Mouse (Mus musculus): ENCODE measurements at regions not wholly inside any gene's neighbourhood (a gene's known extent, or its start where the extent isn't known, plus 50 kb on each side); places are given as distances from the start of the nearest gene placed in this dataset.
A peak's percentile ranks its signal among the peaks of the same experiment; 100 is the strongest.

DNA sequence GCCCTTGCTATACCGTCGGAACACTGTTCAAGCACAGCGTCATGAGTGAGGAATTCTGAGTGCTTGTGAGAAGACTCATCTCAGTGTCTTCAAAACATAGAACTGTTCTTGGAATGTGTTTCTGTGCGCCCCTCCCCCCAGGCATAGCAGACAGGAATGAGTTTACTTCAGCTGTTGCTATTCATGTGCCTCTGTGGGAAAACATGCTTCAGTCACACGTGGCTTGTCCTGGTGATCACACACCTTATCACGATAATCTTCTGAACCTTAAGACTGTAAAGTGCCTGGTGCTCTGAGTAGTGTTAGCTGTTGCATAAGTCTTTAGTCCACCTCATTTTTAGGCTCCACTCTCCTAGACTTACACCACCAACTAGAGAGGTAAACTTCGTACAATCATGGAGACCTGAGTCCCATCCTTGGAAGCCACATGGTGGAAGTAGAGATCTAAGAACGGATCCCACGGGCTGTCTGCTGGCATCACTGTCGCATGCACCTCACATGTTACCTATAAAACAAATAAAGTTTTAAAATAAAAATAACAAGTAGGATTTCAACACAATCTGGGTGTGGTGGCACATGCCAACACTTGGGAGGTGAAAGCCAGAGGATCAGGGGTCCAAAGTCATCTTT lies 1143.8 kb downstream of the 4930447A16Rik start:
- DNase-seq, result peak; percentile 37

DNA sequence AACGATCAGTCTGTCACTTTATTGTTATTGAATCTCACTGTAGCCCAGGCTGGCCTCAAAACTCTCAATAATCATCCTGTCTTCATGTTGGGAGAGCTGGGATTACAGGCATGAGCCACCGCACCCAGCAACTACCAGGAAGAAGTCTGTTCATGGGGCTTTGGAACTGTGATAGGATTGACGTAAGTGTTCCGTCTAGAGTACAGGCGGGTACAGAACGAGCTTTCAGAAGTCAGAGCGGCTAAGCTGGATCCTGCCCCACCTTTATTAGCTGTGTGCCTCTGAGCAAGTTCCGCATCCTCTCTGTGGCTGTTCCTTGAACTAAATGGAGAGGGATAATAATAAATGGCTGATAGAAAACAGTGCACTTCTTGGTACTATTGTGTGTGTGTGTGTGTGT lies 1144.8 kb downstream of the 4930447A16Rik start:
- DNase-seq, result no peak

DNA sequence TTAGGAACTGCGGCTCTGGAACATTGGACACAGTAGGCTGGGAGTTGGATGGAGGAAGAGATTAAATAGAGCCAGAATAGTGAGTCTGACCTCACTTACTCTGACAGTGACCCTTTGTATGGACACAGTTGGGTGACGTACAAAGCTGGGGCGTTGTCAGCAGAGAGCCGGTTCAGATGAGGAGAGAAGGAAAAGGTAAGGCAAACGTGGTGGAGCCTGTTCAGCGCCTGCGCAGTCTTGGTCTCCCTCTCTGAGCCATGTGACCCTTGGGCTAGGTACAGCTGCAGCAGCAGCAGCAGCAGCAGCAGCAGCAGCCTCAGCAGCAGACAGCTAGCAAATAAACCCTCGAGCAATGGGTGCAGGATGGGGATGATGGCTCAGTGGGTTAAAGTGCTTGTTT lies 1145.4 kb downstream of the 4930447A16Rik start:
- no peak for DNase-seq

DNA sequence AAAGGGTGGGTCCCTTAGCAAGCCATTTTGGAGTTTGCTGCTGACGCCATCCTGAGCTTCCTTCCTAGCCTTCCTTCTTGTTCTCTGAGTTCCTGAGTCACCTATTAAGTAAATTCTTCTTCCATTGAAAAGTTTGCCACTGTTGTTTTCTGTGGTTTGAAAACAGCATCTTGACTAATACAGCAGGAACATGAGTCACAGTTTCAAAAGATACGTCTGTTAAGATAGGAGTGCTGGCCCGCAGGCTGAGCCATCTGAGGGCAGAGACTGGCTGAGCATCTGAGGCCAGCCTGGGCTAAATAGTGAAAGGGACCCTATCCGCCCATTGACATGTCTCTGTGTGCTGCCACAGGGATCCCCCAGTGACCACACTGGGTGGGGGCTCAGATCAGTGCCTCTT lies 1147.3 kb downstream of the 4930447A16Rik start:
- DNase-seq, result no peak

DNA sequence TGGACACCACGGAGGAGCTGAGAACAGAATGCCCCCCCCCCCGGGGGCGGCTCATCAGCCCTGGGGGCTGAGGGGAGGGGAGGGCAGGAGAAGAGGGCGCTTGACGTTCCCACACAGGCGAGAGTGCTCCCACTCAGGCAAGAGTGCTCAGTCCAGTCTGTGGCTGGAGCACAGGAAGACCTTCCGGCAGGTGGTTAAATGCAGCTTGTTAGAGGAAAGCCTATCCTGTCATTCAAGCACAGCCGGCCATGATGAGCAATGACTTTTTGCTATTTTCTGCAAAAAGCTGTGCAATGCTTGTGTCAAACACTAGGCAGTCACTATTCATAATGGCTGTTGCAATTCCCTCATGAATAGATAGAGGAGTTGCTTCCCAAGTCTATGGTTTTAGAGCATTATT lies 1149.1 kb downstream of the 4930447A16Rik start:
- no peak for DNase-seq

DNA sequence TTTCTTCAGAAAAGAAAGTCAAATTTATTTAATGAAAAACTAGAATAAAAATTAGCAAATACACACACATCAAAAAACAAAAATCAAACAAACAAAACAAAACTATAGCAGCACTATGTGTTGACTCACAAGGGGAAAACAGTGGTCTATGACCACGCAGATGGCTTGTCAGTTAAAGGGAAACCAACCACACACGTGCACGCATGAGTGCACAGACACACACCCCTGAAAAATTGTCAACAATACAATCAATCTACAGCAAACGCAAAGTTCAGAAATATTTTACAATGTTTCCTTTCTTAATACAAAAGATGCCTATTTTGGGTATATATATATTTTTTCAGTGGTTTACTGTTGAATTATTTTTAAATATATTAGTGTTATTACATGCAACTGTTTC lies 1149.9 kb downstream of the 4930447A16Rik start:
- no peak for DNase-seq

DNA sequence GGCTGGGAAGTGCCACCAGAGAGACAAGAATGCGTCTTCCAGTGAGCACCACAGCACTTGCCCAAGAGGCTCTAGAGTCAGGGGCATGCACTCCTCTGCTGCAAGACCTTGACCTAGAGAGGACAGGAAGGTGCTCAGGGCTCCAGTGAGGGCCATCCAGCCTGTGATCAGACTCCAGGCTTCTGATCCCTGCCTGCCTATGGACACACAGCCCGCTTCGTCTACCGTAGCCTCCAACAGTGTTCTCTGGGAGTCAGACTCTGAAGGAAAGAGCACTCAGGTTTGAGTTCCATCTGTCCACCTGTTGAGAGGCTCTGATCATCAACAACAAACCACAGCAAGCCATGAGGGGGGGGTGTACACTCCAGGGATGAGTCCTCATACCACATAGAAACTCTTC lies 1152.3 kb downstream of the 4930447A16Rik start:
- DNase-seq, result no peak

DNA sequence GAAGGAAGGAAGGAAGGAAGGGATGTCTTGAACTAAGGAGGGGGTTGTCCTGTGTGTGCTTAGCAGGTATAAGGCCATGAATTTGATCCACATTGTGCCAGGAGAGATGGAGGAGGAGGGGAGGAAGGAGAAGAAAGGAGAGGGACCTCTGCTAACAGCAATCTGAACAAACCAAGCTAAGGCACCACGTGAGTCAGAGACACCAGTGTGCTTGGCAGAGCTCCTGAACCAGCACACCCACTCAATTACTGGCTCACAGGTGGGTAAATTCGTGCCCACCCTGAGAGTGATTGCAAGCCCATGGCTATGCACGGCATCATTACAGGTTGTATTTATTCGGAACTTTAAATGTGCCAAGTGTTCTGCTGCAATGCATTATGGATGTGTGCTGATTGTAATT lies 1154.1 kb downstream of the 4930447A16Rik start:
- DNase-seq, result no peak

DNA sequence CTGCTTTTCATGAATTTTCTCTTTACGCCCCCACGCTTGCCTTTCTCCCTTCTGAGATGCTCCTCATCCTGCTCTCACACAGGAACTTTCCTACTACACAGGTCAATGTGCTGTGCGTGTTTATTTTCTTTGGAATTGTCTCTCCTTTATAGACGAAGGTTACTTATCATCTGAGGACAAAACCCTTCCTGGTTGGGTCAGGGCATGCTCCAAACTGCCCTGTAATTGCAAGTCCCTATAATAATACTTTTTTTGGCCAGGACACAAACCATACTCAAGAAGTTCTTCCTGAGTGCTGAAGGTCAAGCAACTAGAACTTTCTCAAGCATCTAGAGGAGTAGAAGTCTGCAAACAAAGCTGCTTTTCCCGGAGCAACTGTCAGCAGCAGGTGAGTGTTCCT lies 1158.1 kb downstream of the 4930447A16Rik start:
- DNase-seq, result no peak

DNA sequence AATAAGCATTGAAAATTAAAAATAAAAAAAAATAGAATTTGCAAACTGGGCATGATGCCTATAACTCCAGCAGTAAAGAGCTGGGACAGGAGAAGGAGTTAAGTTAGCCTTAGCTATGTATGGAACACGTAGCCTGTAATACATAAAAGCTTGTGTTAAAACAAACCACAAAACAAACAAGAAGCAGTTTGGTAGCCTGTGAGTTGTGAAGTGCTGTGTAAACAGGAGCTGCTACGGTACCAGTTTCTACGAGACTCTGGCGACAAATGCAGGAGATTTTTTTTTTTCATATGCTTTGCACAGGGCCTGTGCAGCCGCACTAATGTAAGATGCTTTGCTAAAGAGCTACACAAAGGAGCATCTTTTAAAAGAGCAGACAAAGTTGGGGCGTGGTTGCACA lies 1159.1 kb downstream of the 4930447A16Rik start:
- no peak for DNase-seq

DNA sequence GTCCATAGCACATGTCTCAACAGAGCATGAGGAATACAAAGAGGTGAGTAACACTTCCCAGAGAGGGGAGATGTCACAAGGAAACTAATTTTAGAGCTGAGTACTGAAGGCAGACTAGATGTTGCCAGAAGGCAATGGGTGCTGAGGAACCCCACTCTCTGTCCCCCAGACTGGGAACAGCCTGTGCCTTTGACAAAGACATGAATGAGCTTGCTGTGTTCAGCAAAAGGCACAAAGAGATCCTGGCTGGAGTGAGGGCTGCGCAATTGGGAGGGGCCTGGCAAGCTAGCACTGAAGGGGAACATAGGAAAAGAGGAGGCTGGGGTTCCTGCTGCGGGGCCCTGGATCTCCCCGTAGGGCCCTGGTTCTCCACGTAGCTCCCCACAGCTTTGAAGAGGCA lies 1160.3 kb downstream of the 4930447A16Rik start:
- no peak for DNase-seq

DNA sequence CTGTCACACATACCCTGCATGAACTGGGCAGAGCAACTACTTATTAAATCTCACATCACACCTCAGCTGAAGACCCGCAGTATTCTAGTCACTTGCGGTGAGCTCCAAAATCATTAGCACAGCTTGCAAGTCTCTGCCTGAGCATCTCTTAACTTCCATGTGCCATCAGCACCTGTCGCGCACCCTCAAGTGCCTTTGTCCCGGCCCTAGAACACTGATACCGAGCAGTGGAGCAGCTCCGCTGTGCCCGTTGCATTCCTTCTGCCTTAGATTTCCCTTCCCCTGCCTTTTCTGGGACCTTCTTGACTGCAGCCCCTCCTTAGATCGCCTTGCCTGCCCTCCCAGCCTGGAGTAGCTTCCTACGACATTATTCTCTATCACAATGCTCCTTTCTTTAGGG lies 1161.2 kb downstream of the 4930447A16Rik start:
- DNase-seq, result no peak

DNA sequence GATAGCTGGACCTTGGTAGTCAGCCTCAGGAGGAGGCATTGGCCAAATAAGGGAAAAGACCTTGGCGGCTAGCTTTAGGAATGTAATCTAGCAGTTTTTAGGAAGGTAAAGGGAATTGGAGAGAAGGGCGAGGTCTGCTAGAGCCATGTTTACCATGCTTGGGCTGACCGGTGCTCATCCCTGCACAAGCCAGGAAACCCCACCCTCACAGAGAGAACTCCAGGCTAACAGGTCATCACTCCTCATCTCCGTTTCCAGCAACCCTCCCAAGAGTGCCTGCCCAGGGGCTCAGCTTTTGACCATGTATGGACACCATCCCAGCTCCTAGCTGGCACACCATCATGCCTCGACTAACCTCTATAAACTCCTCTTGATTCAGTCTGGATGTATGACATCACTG lies 1162.9 kb downstream of the 4930447A16Rik start:
- no peak for DNase-seq

DNA sequence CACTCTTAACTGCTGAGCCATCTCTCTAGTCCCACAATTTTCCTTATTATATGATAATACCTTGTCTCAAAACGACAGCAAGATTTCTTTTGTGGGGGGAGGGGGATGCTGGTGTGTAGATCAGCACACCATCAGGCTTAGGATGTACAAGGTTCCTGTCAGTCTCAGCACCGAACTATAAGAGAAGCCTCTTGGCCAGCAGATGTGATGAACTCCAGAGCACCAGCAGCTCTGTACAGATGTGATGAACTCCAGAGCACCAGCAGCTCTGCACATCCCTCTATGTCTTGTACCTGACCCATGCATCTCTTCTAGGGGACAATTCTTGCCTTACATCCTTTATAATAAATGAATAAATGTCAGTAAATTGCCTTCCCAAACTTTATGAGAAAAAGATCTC lies 1163.7 kb downstream of the 4930447A16Rik start:
- DNase-seq, result no peak

DNA sequence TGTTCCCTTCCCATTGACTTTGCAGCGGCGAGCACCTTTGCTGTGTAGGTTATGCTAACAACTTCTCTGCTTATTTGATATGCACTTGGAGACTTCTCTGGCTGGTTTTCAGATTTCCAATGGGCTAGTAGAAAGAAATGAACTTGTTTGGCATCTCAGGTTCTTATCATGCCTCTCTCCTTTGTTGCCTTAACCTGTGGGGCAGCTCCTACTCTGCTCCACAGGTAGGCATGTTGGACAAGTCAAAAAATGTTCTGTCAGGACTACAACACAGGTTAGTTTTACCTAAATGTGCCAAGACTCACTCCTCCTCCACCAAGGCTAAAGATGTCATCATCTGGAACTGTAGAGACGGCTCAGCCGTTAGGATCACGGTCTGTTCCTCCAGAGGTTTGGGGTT lies 1164.3 kb downstream of the 4930447A16Rik start:
- DNase-seq, result no peak

DNA sequence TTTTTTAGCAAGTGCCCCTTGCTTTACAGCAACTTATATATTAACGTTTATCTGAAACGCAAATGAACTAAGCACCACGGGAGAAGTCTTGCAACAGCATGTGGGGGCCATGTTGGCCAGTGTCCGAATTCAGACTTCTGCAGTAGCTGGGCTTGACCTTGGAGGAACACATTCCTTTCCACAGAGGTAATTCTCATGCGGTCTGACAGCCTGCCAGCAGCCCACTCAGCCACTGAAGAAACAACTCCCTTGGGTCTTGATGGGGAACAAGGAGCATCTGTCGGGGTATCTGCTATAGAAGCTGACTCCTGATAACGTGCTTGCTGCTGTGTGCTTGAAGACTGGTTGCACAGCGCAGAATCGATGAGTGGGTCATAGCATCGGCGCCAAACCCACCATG lies 1168.7 kb downstream of the 4930447A16Rik start:
- peak; percentile 67 for DNase-seq

DNA sequence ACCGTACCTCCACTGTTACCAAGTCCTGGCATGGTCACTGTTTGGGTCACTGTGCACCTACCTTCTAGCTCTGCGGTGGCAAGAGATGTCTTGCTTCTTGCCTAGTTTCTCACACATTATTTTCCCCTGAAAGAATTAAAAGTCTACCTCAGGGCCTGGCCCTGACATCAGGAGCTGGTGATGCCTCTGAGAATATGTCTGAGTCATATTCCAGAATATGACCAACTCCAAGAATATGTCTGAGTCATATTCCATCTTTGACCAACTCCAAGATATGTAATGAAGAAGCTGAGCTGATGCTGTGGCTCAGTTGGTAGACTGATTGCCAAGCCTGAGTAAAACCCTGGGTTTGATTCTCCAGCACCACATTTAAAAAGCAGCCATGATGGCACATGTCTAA lies 1169.4 kb downstream of the 4930447A16Rik start:
- no peak for DNase-seq

DNA sequence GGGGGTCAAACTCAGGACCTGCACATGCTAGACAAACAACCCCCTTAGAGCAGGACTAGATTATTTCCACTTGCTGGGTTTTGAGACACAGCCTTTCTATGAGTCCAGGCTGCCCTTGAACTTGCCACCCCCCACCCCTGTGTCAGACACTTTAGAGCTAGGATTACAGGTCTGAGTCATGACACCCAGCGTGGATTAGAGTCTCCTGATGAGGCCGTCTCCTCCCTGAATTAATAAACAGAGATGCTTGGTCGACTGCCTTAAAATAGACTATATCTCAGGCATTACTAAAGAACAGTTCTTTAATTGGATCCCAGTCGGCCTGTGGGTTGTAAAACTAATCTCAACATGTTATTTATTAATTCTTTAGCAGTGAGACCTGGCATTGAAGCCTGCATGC lies 1170.5 kb downstream of the 4930447A16Rik start:
- DNase-seq, result no peak

DNA sequence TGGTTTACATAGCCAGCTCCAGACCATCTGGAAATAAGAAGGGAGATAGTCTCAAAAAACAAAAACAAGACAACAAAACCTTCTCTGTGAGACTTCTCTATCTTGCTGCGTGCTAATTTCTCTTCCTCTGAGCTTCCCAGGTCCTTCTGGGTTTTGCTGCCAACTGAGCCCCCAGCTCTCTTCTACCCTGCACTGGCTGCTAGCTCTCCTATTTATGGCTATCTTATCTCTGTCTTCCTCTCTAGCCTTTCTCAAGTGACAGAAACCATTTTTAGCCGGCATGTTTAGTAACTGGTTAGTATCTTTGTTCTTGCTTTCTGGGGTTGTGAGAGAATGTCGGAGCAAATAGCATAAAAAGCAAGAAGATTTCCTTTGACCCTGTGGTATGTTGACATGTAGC lies 1172.1 kb downstream of the 4930447A16Rik start:
- no peak for DNase-seq

DNA sequence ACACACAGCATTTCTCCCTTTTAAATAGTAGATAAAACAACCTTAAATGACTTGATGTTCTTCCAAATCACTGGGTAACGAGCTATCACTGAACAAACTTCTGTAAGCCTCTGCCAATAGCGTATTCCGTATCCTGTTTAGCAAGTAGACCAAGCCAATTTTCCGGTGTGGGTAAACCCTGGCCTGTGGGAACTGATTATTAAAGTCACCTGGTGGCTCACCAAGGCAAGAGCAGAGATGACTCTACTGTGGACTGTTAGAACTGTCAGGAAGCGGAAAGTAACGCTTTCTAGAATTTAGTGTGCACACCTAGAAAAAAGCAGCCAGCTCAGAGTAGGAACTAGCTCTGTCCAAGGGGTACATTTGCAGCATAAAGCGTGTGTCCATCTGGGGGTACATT lies 1176.1 kb downstream of the 4930447A16Rik start:
- no peak for DNase-seq

DNA sequence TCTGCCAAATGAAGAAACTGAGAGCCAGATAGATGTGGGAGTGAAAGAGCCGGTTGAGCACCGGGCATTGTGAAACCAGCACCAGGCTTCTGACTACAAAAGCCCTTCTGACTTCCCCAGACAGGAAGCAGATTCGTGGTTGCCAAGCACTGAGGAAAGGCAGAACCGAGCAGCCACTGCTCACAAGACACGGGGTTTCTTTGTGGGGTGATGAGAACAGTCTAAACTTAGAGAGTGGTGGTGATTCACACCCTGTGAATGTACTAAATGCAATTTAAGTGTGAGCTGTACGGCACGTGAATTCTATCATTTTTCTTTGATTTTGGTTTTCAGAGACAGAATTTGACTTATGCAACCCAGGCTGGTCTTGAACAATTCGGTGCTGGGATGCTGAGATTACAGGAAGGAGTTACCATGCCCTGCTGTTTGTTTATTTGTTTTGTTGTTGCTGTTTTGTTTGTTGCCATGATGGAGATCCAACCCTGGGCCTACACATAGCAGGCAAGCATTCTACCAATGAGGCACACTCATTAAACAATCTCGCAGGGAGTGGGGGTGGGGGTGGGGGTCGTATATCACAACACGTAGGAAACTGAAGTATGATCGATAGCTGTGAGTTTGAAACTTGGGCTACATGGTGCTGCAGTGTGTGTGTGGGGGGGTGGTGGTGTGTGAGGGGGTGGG lies 1177.0 kb downstream of the 4930447A16Rik start:
- no peak for DNase-seq

DNA sequence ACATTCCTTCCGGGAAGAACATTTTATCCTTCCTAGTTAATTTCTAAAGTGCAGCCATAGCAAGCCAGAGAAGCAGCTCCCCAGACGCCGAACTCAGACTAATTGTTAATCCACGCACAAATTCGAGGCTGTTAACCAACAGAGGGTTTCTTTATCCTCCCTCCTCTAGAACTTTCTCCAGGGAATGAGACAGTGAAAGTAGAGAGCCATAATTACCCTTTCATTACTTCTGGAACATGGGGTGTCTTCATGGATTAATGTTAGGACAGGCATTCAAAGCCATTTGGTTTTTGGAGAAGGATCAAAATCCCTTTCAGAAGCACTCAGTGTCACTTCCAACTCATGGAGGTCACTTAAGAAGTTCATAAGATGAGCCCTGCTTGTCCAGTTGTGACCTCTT lies 1178.6 kb downstream of the 4930447A16Rik start:
- DNase-seq, result no peak

DNA sequence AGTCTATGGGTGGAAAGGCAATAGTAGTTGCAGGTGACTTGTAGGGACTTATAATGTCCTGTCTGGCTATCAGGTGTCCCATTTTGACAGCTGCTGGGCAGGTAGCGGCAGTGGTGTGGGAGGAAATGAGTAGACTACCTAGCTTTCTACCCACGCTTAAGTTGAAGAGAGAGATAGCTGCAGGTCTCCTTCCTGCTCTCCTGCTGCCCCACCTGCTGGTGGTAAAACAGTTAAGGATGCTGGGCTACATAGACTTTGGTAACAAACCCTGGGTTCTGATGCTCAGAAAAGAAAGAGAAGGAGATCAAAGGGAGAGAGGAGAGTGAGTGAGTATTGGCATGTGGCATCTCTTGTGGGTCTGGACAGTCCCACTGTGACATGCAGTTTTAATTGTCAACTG lies 1182.0 kb downstream of the 4930447A16Rik start:
- DNase-seq, result peak; percentile 58

DNA sequence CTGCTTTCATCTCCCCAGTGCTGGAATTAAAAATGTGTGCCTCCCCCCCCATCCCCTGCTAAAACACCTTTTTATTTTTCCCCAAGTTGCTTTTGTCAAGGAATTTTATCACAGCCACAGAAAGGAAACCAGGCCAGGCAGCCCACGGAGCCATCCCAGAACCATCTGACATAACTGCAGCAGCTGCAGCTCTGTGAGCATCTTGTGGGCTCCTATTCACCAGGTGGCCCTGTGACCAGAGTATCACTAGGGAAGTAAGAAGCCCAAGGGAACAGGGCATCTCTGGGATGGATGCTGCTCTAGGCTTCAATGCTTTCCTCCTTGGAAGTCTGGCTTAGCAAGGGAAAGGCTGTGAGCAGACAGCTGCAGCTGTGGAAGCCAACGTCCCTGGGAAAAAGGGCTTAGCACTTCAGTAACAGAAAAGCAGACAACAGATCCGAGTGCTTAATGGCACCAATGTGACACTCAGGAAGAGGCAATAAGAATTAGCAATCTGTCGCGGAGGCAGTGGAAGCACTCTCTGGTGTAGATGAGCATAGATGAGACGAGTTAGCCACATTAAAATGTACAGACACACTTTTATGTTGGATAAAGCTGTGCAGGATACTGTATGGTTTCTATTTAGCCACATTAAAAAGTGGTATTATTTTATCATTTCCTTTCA lies 1183.0 kb downstream of the 4930447A16Rik start:
- no peak for DNase-seq

Measured in kidney, postnatal 14 days (tissue).